Mouse (Mus musculus) limb, embryonic 14.5 days (tissue): Measurements from ENCODE around the gene Scaf1. TPM values are rescaled to one million over a fixed set of nuclear protein-coding genes. Genes with fewer than 3 reads are reported as not detected.

Source experiments
- ATAC-seq: fragments of 200-750 bp; cut with Nextera tagmentation; 2 replicates; pipeline ENCODE4 v1.8.0; 2017; ENCODE audit warnings: low read depth, moderate number of reproducible peaks, moderate TSS enrichment; ENCODE audit not compliant: low FRiP score
- DNase-seq: peaks from one replicate; pipeline ENCODE4 v3.0.0-alpha.2; 2015; ENCODE audit warnings: low spot score
- H3K27ac ChIP-seq: fragments of 300-500 bp; sonication (generic); replicated peaks from 2 replicates; pipeline ENCODE4 v1.5.1; 2014; ENCODE audit warnings: low read depth, mild to moderate bottlenecking, low read length, moderate library complexity, mixed read lengths
- H3K27me3 ChIP-seq: fragments of 300-500 bp; sonication (generic); 2 replicates; pipeline ENCODE4 v1.6.1; 2014; ENCODE audit warnings: low read length, mixed read lengths; ENCODE audit not compliant: control insufficient read depth, insufficient read depth
- H3K36me3 ChIP-seq: fragments of 300-500 bp; sonication (generic); 2 replicates; pipeline ENCODE4 v1.6.1; 2014; ENCODE audit warnings: mild to moderate bottlenecking, low read length, moderate library complexity, mixed read lengths; ENCODE audit not compliant: control insufficient read depth, insufficient read depth
- H3K4me1 ChIP-seq: fragments of 300-500 bp; sonication (generic); 2 replicates; pipeline ENCODE4 v1.6.1; 2014; ENCODE audit warnings: antibody characterized with exemption, low read length, mixed read lengths; ENCODE audit not compliant: control insufficient read depth, insufficient read depth
- H3K4me2 ChIP-seq: fragments of 300-500 bp; sonication (generic); replicated peaks from 2 replicates; pipeline ENCODE4 v1.6.1; 2014; ENCODE audit warnings: low read depth, mild to moderate bottlenecking, low read length, moderate library complexity; ENCODE audit not compliant: severe bottlenecking
- H3K4me3 ChIP-seq: fragments of 300-500 bp; sonication (generic); replicated peaks from 2 replicates; pipeline ENCODE4 v1.5.1; 2014; ENCODE audit warnings: low read length
- H3K9ac ChIP-seq: fragments of 300-500 bp; sonication (generic); 2 replicates; pipeline ENCODE4 v1.6.1; 2014; ENCODE audit warnings: mild to moderate bottlenecking, low read depth, low read length, moderate library complexity; ENCODE audit not compliant: severe bottlenecking
- H3K9me3 ChIP-seq: fragments of 300-500 bp; sonication (generic); 2 replicates; pipeline ENCODE4 v1.6.1; 2016; ENCODE audit warnings: low read length; ENCODE audit not compliant: control insufficient read depth
- POLR2A ChIP-seq: fragments of 200-500 bp; IDR thresholded peaks from 2 replicates; pipeline ENCODE4 v1.8.0; 2012; ENCODE audit warnings: inconsistent platforms, mild to moderate bottlenecking, moderate library complexity, borderline replicate concordance; ENCODE audit not compliant: insufficient read depth, insufficient read length; ENCODE audit errors: extremely low read depth
- WGBS: fragments of 180-500 bp; shearing (Covaris S2); extraction: QIAGEN DNeasy Blood & Tissue Kit; methylation state at CpG from one replicate; pipeline ENCODE4 v1.1.7; 2014; 5-methylcytosine and 5-hydroxymethylcytosine counted together
- polyA plus RNA-seq, 2 experiments: library from polyadenylated mRNA; depleted of rRNA in 1 of 2; stranded (reverse) in 1 of 2; unstranded in 1 of 2; fragments of >200 nt; fragmentation: Nextera tagmentation in 1 of 2; extraction: Ambion mirVana in 1 of 2; gene quantifications; 2 replicates each; pipeline versions ENCODE4 v1.2.1 to v1.2.3; 2012 to 2014

Scaf1 gene
- polyA plus RNA-seq, 2 experiments = 50.7 to 114 TPM

- Histone ChIP-seq H3K4me3 (peak overlapping the region; percentile 92), H3K9me3 (no peaks in the 10 kb centered on the region), H3K36me3 (peaks cover 25% of the 10 kb centered on the region), H3K4me1 (peaks cover 7% of the 10 kb centered on the region; the same call in 1 of the 2 replicates), H3K27me3 (no peaks in the 10 kb centered on the region), H3K9ac (peak overlapping the region; percentile 90), H3K4me2 (peak overlapping the region; percentile 96), H3K27ac (peak overlapping the region; percentile 98)
- ATAC-seq = peak; percentile 51
- under 1% methylated on average over 33 of the region's 59 CpGs for WGBS
- peak; percentile 85 for DNase-seq
- TF ChIP-seq POLR2A = no peak
Observed at GRCm38 (mm10) chr7:45053117-45053930, 37.2 kb upstream of the Scaf1 start.

- Histone ChIP-seq H3K4me3 (peak within 1 kb of the TSS; percentile 92), H3K4me1 (peaks cover 7% of the 10 kb centered on the region; the same call in 1 of the 2 replicates), H3K36me3 (peaks cover 30% of the 10 kb centered on the region), H3K9me3 (no peaks in the 10 kb centered on the region), H3K9ac (peak within 1 kb of the TSS; percentile 90), H3K27ac (peak within 1 kb of the TSS; percentile 98), H3K4me2 (peak within 1 kb of the TSS; percentile 96), H3K27me3 (no peaks in the 10 kb centered on the region)
- 0% methylated on average over 8 of the region's 18 CpGs for WGBS
- DNase-seq (peak; percentile 69), ATAC-seq (peak; percentile 10; the same call in 1 of the 2 replicates)
- TF ChIP-seq POLR2A = no peak
Observed at GRCm38 (mm10) chr7:45052862-45053116, 36.6 kb upstream of the Scaf1 start, which contains the start of gene Prr12. TSS of gene Prr12 (minus strand) at chr7:45052881.

DNA sequence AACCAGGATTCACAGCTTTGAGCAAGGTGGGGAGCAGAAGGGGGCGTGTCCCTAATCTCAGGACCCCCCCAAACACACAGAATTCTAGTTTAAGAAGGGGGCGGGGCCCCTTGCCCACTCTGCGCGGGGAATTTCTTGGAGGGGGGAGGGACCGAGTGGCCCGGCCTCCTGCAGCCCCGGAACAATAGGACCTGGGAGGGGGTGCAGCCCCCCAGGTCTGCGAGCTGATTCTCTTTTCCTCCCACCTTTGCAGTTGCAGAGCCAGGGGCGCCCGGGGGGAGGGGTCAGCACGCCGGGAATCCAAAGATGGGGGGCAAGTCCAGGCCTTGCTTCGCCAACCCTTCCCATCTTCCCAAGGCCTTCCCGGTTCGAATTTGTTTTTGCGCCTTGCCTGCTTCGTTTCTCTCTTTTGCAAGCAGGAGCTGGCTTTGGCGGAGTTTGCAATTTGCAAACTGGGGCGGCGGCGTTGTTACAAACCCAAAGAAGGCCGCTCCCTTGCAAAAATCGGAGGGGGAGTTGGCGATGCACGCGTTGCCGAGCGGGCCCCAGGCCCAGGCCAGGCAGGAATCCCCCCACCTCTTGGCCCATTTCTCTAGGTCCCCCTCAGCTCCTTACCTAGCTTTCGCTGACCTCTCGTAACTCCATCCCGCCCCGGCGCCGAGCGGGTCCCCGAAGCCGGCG, 36.2 kb upstream of the Scaf1 start:
- WGBS = 3% methylated on average over 35 of the region's 38 CpGs
- Histone ChIP-seq H3K36me3 (peaks cover 35% of the 10 kb centered on the region), H3K9ac (peak overlapping the region; percentile 90), H3K27me3 (no peaks in the 10 kb centered on the region), H3K27ac (peak overlapping the region; percentile 98), H3K9me3 (no peaks in the 10 kb centered on the region), H3K4me3 (peak overlapping the region; percentile 92), H3K4me2 (peak overlapping the region; percentile 96), H3K4me1 (peaks cover 7% of the 10 kb centered on the region; the same call in 1 of the 2 replicates)
- no peak for TF ChIP-seq POLR2A
- ATAC-seq (no peak), DNase-seq (peak; percentile 18)

- peak overlapping the region; percentile 92 for H3K4me3 ChIP-seq
- H3K27ac ChIP-seq = peak overlapping the region; percentile 98
- peak overlapping the region; percentile 96 for H3K4me2 ChIP-seq
- H3K9ac ChIP-seq = peak overlapping the region; percentile 90
- DNase-seq (no peak), ATAC-seq (no peak)
- WGBS = under 1% methylated on average over 13 of the region's 13 CpGs
- no peaks in the 10 kb centered on the region for H3K27me3 ChIP-seq
- no peak for TF ChIP-seq POLR2A
- peaks cover 7% of the 10 kb centered on the region; the same call in 1 of the 2 replicates for H3K4me1 ChIP-seq
- peaks cover 42% of the 10 kb centered on the region for H3K36me3 ChIP-seq
- no peaks in the 10 kb centered on the region for H3K9me3 ChIP-seq
Observed at GRCm38 (mm10) chr7:45051601-45051974, 35.4 kb upstream of the Scaf1 start.

GRCm38 (mm10) chr7:45050945-45051600, 34.9 kb upstream of the Scaf1 start:
- ATAC-seq (peak; percentile 48), DNase-seq (peak; percentile 94)
- Histone ChIP-seq H3K9ac (peak overlapping the region; percentile 90; the same call in 1 of the 2 replicates), H3K4me1 (peaks cover 7% of the 10 kb centered on the region; the same call in 1 of the 2 replicates), H3K4me3 (peak overlapping the region; percentile 92), H3K4me2 (peak overlapping the region; percentile 96), H3K9me3 (no peaks in the 10 kb centered on the region), H3K27ac (peak overlapping the region; percentile 98), H3K27me3 (no peaks in the 10 kb centered on the region), H3K36me3 (peaks cover 47% of the 10 kb centered on the region)
- WGBS = 2% methylated on average over 16 of the region's 16 CpGs
- no peak for TF ChIP-seq POLR2A
